Mouse (Mus musculus) thymus, postnatal 0 days (tissue): ENCODE results near the gene Dnttip1. TPM values are rescaled to one million over a fixed set of nuclear protein-coding genes. Genes with fewer than 3 reads are reported as not detected.
A peak's percentile ranks its signal among the peaks of the same experiment; 100 is the strongest.
"Not testable (repeated sequence)": the region's sequence is repeated elsewhere in the genome, so short reads cannot be mapped to it uniquely, and the experiment has no call there.

Experiments used
- DNase-seq: peaks from one replicate; pipeline ENCODE4 v3.0.0-alpha.2; 2015; ENCODE audit warnings: low spot score
- polyA plus RNA-seq: library from polyadenylated mRNA; unstranded; fragments of >200 nt; fragmentation: Nextera tagmentation; extraction: Ambion mirVana; gene quantifications from 2 replicates; pipeline ENCODE4 v1.2.1, GENCODE M21; 2015

Gene Dnttip1
- polyA plus RNA-seq: 70.4 and 85.2 TPM in 2 replicates

GRCm38 (mm10) chr2:164745843-164746479 lies at the start of gene Dnttip1, which contains the start of gene Wfdc3:
Gene Dnttip1 (plus strand): TSS chr2:164745983.
Gene Wfdc3 (minus strand): TSS chr2:164745931.
- DNase-seq: peak; percentile 96

GRCm38 (mm10) chr2:164698201-164698600 lies 47.6 kb upstream of the Dnttip1 start, which contains the start of gene Spint4:
Gene Spint4 (plus strand): TSS chr2:164698501.
- DNase-seq: no peak

DNA sequence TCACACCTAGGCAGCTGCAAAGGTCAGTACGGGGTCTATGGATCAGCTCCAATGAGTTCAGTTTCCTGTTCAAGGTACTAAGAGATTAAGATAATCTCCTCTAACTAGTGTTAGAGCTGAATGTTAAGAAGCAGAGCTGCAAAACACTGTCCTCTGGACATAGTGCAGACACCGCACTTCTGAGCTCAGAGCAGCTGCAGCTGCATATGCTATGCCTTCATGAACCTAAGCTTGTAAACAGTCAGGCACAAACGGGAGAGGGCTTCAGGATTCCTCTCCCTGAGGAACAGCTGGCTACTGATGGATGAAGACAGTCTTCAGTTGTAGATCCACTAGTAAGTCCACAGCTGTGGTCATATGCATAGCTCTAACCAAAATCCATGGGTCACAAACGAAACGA lies 44.8 kb upstream of the Dnttip1 start:
- DNase-seq: no peak

DNA sequence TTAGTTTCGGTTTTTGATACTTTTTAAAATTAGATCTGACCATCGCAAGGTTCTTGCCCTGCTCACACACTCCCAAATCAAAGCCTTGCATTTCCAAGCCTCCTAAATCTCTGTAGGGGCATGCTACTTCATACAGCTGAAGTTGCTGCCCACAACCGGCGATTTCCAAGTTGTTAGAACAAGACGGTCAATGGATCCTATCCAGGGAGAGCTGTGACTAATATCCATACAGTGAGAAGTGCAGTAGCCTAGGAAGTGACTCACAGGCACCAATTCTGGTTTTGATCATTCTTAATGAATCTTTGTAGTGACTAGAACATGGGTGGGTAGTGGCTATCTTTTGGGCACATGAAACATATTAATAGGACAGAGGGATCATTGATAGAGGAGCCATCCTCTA lies 44.0 kb upstream of the Dnttip1 start:
- no peak for DNase-seq

- DNase-seq: no peak
Measured at GRCm38 (mm10) chr2:164704235-164704634, 41.5 kb upstream of the Dnttip1 start.

DNA sequence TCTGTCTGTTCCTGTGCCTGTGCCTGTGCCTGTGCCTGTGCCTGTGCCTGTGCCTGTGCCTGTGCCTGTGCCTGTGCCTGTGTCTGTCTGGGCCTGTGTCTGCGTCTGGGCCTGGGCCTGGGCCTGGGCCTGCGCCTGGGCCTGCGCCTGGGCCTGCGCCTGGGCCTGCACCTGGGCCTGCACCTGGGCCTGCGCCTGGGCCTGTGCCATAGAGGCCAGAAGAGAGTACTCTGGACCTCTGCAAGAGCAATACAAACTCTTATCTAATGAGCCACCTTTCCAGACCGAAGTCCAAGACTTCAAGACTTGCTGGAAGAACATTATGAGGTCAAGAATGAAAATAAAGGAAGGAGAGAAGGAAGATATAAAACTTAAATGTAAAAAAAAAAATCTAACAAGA lies 40.5 kb upstream of the Dnttip1 start:
- DNase-seq: no peak

GRCm38 (mm10) chr2:164705991-164706390 lies 39.8 kb upstream of the Dnttip1 start:
- DNase-seq: no peak

- no peak for DNase-seq
Measured at GRCm38 (mm10) chr2:164715005-164715404, 30.8 kb upstream of the Dnttip1 start, which contains the start of gene Spint5. Gene Spint5 (plus strand): TSS chr2:164715305.

- DNase-seq: not testable (repeated sequence)
Measured at GRCm38 (mm10) chr2:164716194-164716786, 29.5 kb upstream of the Dnttip1 start.

GRCm38 (mm10) chr2:164723276-164723675 lies 22.5 kb upstream of the Dnttip1 start:
- DNase-seq: no peak

- DNase-seq: peak; percentile 66
Measured at GRCm38 (mm10) chr2:164725895-164726619, 19.7 kb upstream of the Dnttip1 start.

DNA sequence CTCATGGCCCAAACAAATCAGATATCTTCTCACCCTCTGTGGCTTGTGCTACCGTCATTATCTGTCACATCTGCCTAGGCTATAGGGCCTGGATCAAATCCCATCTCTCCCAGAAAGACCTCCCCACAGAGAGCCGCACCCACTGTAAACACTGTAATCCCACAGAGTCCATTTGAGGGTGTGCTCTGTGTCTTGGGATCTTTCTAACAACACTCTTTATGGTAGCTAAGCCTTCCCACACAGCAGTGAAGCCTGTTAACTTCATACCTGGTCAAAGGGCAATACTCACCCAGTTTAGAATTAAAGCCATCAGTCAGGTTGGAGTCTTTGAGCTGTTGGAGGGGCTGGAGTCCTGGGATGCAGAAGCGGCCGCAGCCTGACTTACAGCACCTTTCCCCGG lies 14.1 kb upstream of the Dnttip1 start:
- no peak for DNase-seq

GRCm38 (mm10) chr2:164733259-164733658 lies 12.5 kb upstream of the Dnttip1 start:
- no peak for DNase-seq

GRCm38 (mm10) chr2:164734839-164735238 lies 10.9 kb upstream of the Dnttip1 start:
- no peak for DNase-seq

DNA sequence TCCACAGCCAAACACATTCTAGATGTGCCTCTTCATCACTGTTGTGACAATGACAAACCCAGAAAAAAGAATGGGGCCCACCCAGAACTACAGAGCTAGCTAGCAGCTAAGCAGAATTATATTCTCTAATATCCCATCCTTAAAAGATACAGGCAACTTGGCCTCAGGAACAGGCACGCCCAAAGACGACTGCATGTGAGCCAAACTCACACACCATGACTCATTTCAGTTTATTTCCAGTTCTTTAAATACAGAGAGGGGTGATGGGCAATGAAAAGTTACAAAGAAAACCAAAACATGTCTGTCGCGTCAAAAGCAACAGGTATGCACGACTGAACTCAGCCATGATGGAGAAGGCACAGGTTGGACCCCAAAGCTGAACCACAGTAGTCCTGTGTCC lies 10.3 kb upstream of the Dnttip1 start:
- DNase-seq: no peak

- no peak for DNase-seq
Measured at GRCm38 (mm10) chr2:164737377-164738090, 8.2 kb upstream of the Dnttip1 start.

- DNase-seq: no peak
Measured at GRCm38 (mm10) chr2:164739876-164740275, 5.9 kb upstream of the Dnttip1 start.

DNA sequence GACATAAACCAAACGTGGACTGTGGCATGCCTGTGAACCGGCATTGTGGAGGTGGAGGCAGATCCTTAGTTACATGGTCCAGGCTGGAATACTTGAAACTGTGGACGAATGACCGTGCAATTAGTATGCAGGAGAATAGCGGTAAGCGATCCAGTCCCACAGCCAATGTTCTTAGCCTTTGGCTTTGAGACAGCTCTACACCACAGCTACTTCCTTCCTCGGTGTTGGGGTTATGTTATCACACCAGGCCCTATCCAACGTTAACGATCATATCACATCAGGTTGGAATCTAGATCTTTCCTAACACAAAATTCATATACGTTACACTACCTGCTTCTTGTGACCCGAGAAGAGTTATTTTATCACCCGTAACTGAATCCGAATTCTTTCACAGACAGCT lies 796 bp upstream of the Dnttip1 start:
- no peak for DNase-seq

DNA sequence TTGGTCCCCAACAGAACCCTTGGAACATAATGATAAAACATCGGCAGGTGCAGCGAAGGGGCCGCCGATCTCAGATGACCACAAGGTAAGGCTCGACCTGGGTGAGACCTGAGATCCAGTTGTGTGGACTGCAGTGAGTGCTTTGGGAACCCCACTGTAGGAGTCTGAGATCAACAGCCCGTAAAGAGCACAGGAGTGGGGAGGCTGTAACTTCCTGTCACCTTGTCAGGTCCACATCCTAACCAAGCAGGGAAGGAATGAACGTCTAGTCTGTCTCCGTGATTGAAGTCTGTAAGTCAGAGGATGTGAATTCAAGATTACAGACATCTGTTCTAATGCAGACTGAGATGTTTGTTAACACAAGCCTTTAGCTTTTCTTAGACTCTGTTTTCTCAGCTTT lies 910 bp downstream of the Dnttip1 start:
- peak; percentile 34 for DNase-seq

- no peak for DNase-seq
Measured at GRCm38 (mm10) chr2:164748191-164748590, 2.4 kb downstream of the Dnttip1 start.

DNA sequence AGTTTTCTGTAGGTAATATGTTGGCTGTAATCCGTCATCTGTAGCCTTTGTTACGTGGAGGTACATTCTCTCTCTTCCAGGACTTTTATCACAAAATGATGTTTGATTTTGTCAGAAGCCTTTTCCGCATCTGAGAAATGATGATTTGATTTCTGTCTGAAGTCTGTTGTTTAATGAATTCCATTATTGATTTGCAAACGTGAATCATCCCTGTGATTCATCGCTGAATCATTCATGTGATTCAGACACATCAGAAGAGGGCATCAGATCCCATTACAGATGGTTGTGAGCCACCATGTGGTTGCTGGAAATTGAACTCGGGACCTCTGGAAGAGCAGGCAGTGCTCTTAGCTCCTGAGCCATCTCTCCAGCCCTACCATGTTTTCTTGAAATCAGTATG lies 3.2 kb downstream of the Dnttip1 start:
- no peak for DNase-seq

GRCm38 (mm10) chr2:164752454-164752853 lies 6.7 kb downstream of the Dnttip1 start:
- DNase-seq: no peak
